ENCODE assay signal across 9 mouse cellular contexts in the genomic region with DNA sequence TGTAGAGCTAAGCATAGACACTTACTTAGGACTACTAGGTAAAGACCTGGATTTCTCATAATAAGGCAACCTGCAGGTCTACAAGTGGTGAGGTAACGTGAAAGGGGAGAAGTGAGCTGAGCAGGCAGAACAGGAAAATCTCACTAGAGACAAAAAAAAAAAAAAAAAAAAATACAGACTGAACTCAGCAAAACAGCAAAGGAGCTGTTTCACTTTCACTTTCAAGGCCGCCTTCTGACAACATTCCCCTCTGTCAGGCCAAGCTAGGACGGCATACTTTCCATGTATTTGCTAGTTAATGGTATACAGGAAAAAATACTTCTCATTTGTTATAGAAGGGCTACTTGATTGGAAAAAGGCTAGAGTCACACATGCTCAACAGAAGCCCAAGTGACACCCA. TPM values are rescaled to one million over a fixed set of nuclear protein-coding genes. Genes with fewer than 3 reads are reported as not detected.
DNase-seq lines count a peak whose midpoint lies in the region; ATAC-seq and TF ChIP-seq lines count a peak whose summit lies in the region.
"Had no signal": no experiment of that assay in that cellular context is flagged by ENCODE, and none has a peak within 500 bp of the region (broad histone marks: within the 10 kb centered on the region; RNA-seq: fewer than 3 reads in every experiment).

No protein-coding gene starts in this region.

- no peaks in the 10 kb centered on the region for H3K36me3 ChIP-seq in kidney, postnatal 0 days (ENCODE audit: insufficient read depth, low read length)
- no peaks in the 10 kb centered on the region for H3K36me3 ChIP-seq in heart, embryonic 14.5 days (ENCODE audit: control insufficient read depth, insufficient read depth, low read length)
- H3K36me3 ChIP-seq in lung, embryonic 16.5 days (ENCODE audit: control insufficient read depth, insufficient read depth, low read length) = no peaks in the 10 kb centered on the region
- H3K36me3 ChIP-seq: limb, embryonic 12.5 days had no signal

- no peak overlapping the region for H3K4me3 ChIP-seq in kidney, postnatal 0 days (replicated peaks; ENCODE audit: low read depth, low read length)
- H3K4me3 ChIP-seq in heart, embryonic 14.5 days (ENCODE audit: control insufficient read depth in 1 of 2, insufficient read depth in 1 of 2, low read depth in 1 of 2, low read length in 2 of 2) = no peak overlapping the region; a peak in 1 of 4 replicates
- 0 out of 2 replicates have a peak overlapping the region, but pooled peaks have one; percentile 4 for H3K4me3 ChIP-seq in lung, embryonic 16.5 days (ENCODE audit: low read length)
- H3K4me3 ChIP-seq: limb, embryonic 12.5 days had no signal

- H3K27me3 ChIP-seq in kidney, postnatal 0 days (ENCODE audit: insufficient read depth, low read length) = no peaks in the 10 kb centered on the region
- no peaks in the 10 kb centered on the region for H3K27me3 ChIP-seq in heart, embryonic 14.5 days (ENCODE audit: control insufficient read depth, insufficient read depth, low read length)
- no peaks in the 10 kb centered on the region for H3K27me3 ChIP-seq in lung, embryonic 16.5 days (ENCODE audit: control insufficient read depth, insufficient read depth, low read depth, low read length)
- H3K27me3 ChIP-seq: limb, embryonic 12.5 days had no signal

- H3K27ac ChIP-seq in kidney, postnatal 0 days = no peak overlapping the region
- no peak overlapping the region for H3K27ac ChIP-seq in heart, embryonic 14.5 days (replicated peaks in 1 of 2; ENCODE audit: control insufficient read depth in 1 of 2, insufficient read depth in 1 of 2, low read depth in 2 of 2, low read length in 2 of 2)
- H3K27ac ChIP-seq in lung, embryonic 16.5 days (ENCODE audit: low read length) = no peak overlapping the region
- H3K27ac ChIP-seq: limb, embryonic 12.5 days had no signal

- WGBS in kidney, postnatal 0 days = 42% methylated on average over 3 of the region's 3 CpGs
- WGBS in heart, embryonic 14.5 days = 54% methylated on average over 3 of the region's 3 CpGs
- 40% methylated on average over 3 of the region's 3 CpGs for WGBS in lung, embryonic 16.5 days

- no peak for TF ChIP-seq CTCF in kidney, postnatal 0 days (IDR thresholded peaks at IDR 0.05; ENCODE audit: low read depth)

- peaks cover 4% of the 10 kb centered on the region for H3K4me1 ChIP-seq in kidney, postnatal 0 days (replicated peaks; ENCODE audit: insufficient read depth, low read length)
- H3K4me1 ChIP-seq in heart, embryonic 14.5 days (ENCODE audit: control insufficient read depth in 2 of 2, insufficient read depth in 2 of 2, low read length in 2 of 2) = 0 out of 4 replicates have a peak, but pooled peaks cover 0 to 4% of the 10 kb centered on the region in 2 experiments
- no peaks in the 10 kb centered on the region for H3K4me1 ChIP-seq in lung, embryonic 16.5 days (replicated peaks; ENCODE audit: control insufficient read depth, insufficient read depth, low read length)

- ATAC-seq in kidney, postnatal 0 days (replicated peaks; ENCODE audit: low FRiP score, low read depth) = no peak
- ATAC-seq in heart, embryonic 14.5 days (ENCODE audit: insufficient number of reproducible peaks, insufficient read depth, low FRiP score, low read depth) = no peak
- ATAC-seq in lung, embryonic 16.5 days (ENCODE audit: low read depth) = peak; percentile 51

- H3K9me3 ChIP-seq in kidney, postnatal 0 days (replicated peaks; ENCODE audit: low read length) = no peaks in the 10 kb centered on the region
- H3K9me3 ChIP-seq in heart, embryonic 14.5 days (ENCODE audit: control insufficient read depth, low read length) = no peaks in the 10 kb centered on the region
- no peaks in the 10 kb centered on the region for H3K9me3 ChIP-seq in lung, embryonic 16.5 days (ENCODE audit: control insufficient read depth, low read length)
- H3K9me3 ChIP-seq: limb, embryonic 12.5 days had no signal

- no peak overlapping the region for H3K9ac ChIP-seq in kidney, postnatal 0 days (ENCODE audit: low read depth, low read length)
- no peak overlapping the region for H3K9ac ChIP-seq in heart, embryonic 14.5 days (ENCODE audit: low read length)
- no peak overlapping the region for H3K9ac ChIP-seq in lung, embryonic 16.5 days (ENCODE audit: low read length)
- H3K9ac ChIP-seq: limb, embryonic 12.5 days had no signal

- peak; percentile 77 for DNase-seq in kidney, postnatal 0 days (ENCODE audit: low spot score)
- DNase-seq in kidney, postnatal 4 days = no peak
- peak; percentile 33 for DNase-seq in thymus, postnatal 4 days
- no peak for DNase-seq in cerebellum, adult 11-12 months
- DNase-seq in cerebellum, adult 8-10 months = no peak
- no peak for DNase-seq in cerebellum, adult 18-20 months

- H3K4me2 ChIP-seq in kidney, postnatal 0 days (ENCODE audit: low read length) = peak overlapping the region; percentile 13; the same call in 1 of the 2 replicates
- peak overlapping the region; percentile 30; the same call in 1 of the 2 replicates for H3K4me2 ChIP-seq in heart, embryonic 14.5 days (ENCODE audit: low read length)
- peak overlapping the region; percentile 39 for H3K4me2 ChIP-seq in lung, embryonic 16.5 days (ENCODE audit: low read depth, low read length)
- H3K4me2 ChIP-seq: limb, embryonic 12.5 days had no signal

RNA-seq across cellular contexts. Expression of a gene that starts 10.0 kb away (rescaled TPM):
- polyA plus RNA-seq in kidney, postnatal 0 days (2015; fragmentation: Nextera tagmentation; extraction: Ambion mirVana) = 26.6 and 28.6 TPM in 2 replicates
- 27.9 and 29.7 TPM in 2 replicates for polyA plus RNA-seq in heart, embryonic 14.5 days (2014; fragmentation: Nextera tagmentation; extraction: Ambion mirVana)
- polyA plus RNA-seq in lung, embryonic 16.5 days (2015; fragmentation: Nextera tagmentation; extraction: Ambion mirVana) = 22.6 and 22.8 TPM in 2 replicates

Comparison
In these comparisons a context has a peak if more than half of its experiments do, and no peak if none do; other contexts are left out.
1. DNase-seq: peak in kidney, postnatal 0 days (single experiment) and thymus, postnatal 4 days (single experiment); none in kidney, postnatal 4 days (0 of 2), cerebellum, adult 11-12 months (single experiment), cerebellum, adult 8-10 months (single experiment) and cerebellum, adult 18-20 months (0 of 2).
2. Peak in every context shown above with its lines, with median percentiles within 50 percentile points of each other: H3K4me2 ChIP-seq.